Mouse (Mus musculus): ENCODE measurements around the gene Casp9. TPM values are rescaled to one million over a fixed set of nuclear protein-coding genes. Genes with fewer than 3 reads are reported as not detected.

Casp9 gene
- 15.3 and 17.1 TPM in 2 replicates for total RNA-seq (2021)
- long read RNA-seq, experiment 1, transcript Casp9-201 (9 exons, 3,897 nt), result major isoform, 27 of 38 reads
- long read RNA-seq, experiment 1, partial matches to known transcripts, result 1 of 38 reads
- long read RNA-seq, experiment 1, other reads (novel, unspliced or antisense), result 10 of 38 reads
- long read RNA-seq, experiment 2, transcript Casp9-201 (9 exons, 3,897 nt), result major isoform, 29 of 41 reads
- long read RNA-seq, experiment 2, partial matches to known transcripts, result 0 of 41 reads
- long read RNA-seq, experiment 2, other reads (novel, unspliced or antisense), result 12 of 41 reads

- peak; percentile 98 for DNase-seq
Measured at GRCm38 (mm10) chr4:141793282-141794151, at the start of gene Casp9. TSS of gene Casp9 (plus strand) at chr4:141793612.

GRCm38 (mm10) chr4:141746578-141747346 is 46.6 kb upstream of the Casp9 start, which contains the start of gene Agmat:
TSS of gene Agmat (plus strand) at chr4:141746672.
- DNase-seq, result no peak

GRCm38 (mm10) chr4:141749557-141749956 is 43.9 kb upstream of the Casp9 start:
- DNase-seq, result peak; percentile 76

- no peak for DNase-seq
Measured at GRCm38 (mm10) chr4:141750826-141751225, 42.6 kb upstream of the Casp9 start.

- no peak for DNase-seq
Measured at GRCm38 (mm10) chr4:141751419-141752075, 41.9 kb upstream of the Casp9 start.

- no peak for DNase-seq
Measured at GRCm38 (mm10) chr4:141752076-141752421, 41.4 kb upstream of the Casp9 start.

- DNase-seq, result no peak
Measured at GRCm38 (mm10) chr4:141755375-141755930, 38.0 kb upstream of the Casp9 start.

- peak; percentile 50 for DNase-seq
Measured at GRCm38 (mm10) chr4:141757124-141757523, 36.3 kb upstream of the Casp9 start.

- DNase-seq, result no peak
Measured at GRCm38 (mm10) chr4:141758874-141759542, 34.4 kb upstream of the Casp9 start.

- no peak for DNase-seq
Measured at GRCm38 (mm10) chr4:141760942-141761341, 32.5 kb upstream of the Casp9 start.

GRCm38 (mm10) chr4:141762102-141762598 is 31.3 kb upstream of the Casp9 start:
- DNase-seq, result peak; percentile 56

- DNase-seq, result no peak
Measured at GRCm38 (mm10) chr4:141763476-141763875, 29.9 kb upstream of the Casp9 start.

- DNase-seq, result no peak
Measured at GRCm38 (mm10) chr4:141765008-141765407, 28.4 kb upstream of the Casp9 start.

- no peak for DNase-seq
Measured at GRCm38 (mm10) chr4:141766316-141766667, 27.1 kb upstream of the Casp9 start.

- no peak for DNase-seq
Measured at GRCm38 (mm10) chr4:141766668-141767352, 26.6 kb upstream of the Casp9 start.

- no peak for DNase-seq
Measured at GRCm38 (mm10) chr4:141767353-141768036, 25.9 kb upstream of the Casp9 start.

- DNase-seq, result no peak
Measured at GRCm38 (mm10) chr4:141769501-141770160, 23.8 kb upstream of the Casp9 start.

- DNase-seq, result no peak
Measured at GRCm38 (mm10) chr4:141771823-141772222, 21.6 kb upstream of the Casp9 start.

- DNase-seq, result peak; percentile 0
Measured at GRCm38 (mm10) chr4:141773019-141773418, 20.4 kb upstream of the Casp9 start.

Data from adrenal gland, postnatal 14 days (tissue).